Mouse (Mus musculus): Measurements from ENCODE around the gene Cyp4a14. TPM values are rescaled to one million over a fixed set of nuclear protein-coding genes. Genes with fewer than 3 reads are reported as not detected.
"Not testable (repeated sequence)": the region's sequence is repeated elsewhere in the genome, so short reads cannot be mapped to it uniquely, and the experiment has no call there.

The Cyp4a14 gene
- total RNA-seq (2021) = under 1 TPM in 1 of 2 experiments, not detected in 1; 0.13 TPM
- long read RNA-seq, experiment 1 = 0 reads
- long read RNA-seq, experiment 2 = 0 reads

DNA sequence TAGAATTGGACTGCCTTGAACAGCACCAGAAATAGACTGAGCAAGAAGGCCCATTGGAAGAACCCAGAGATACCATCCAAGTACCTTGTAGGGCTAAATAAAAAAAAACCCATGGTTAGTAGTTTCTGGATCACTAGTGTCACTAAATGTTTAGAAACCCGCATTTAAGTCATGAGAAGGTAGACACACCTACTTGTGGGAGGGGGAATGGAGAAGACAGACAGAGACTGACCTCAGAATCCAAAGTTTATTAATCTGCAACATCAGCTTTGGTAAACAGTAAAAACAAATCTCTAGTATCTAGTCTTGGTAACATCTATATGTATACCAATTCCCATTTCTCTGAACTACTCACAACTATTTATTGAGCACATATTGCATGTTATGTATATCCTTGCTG, at the start of gene Cyp4a14:
Gene Cyp4a14 (minus strand): TSS at position 142 of the 400 bp plus-strand sequence.
- intact Hi-C loops (cut with DNase I) = no loop called here
- no peak for DNase-seq

DNA sequence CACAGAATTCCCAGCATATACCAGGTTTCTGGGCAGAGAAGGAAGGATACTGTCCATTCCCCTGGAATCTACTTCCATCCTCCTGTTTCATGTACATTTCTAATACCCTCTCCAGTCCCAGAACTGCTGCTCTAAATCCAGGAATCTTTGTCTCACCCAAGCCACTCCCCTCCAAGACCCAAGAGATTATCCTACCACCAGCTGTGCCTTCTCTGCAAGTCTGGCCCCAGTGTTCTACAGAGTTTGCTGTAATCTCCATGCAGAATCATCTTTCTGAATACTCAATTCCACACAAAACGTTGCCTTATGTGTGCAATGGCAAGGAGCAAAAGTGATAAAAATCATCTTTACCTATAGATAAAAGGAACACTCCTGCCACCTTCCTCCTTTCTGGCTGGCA, 49.2 kb upstream of the Cyp4a14 start:
- intact Hi-C loops (cut with DNase I) = no loop called here
- DNase-seq = no peak

DNA sequence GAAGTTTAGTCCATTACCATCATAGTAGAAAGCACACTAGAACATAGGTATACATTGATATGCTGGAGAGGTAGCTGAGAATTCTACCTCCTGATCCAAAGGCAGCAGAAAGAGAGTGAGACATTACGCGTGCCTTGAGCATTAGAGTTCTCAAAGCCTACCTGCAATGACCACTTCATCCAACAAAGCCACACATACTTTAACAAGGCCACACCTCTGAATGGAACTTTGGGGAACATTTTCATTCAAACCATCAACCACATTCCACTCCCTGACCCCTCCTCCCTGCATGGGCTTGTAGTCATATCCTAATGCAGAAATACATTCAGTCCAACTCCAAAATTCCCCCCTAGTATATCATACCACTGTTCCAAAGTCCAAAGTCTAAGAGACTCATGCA, 25.8 kb upstream of the Cyp4a14 start:
- intact Hi-C loops (cut with DNase I) = no loop called here
- no peak for DNase-seq

DNA sequence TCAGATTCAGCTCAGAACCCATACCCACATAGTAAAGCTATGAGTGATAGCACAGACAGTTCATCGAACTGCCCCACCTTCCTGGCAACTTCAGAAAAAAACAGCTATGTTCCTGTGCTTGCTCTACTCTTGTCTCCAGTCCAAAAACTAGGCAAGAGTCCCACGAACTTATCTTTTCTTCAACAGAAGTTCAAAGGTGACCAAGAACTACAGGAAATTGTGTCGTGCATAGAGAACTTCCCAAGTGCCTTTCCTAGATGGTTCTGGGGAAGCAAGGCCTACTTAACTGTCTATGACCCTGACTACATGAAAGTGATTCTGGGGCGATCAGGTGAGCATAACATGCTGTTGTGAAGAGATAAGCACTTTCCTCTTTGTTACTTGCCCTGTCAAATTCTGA, 23.5 kb upstream of the Cyp4a14 start:
- intact Hi-C loops (cut with DNase I) = no loop called here
- no peak for DNase-seq

DNA sequence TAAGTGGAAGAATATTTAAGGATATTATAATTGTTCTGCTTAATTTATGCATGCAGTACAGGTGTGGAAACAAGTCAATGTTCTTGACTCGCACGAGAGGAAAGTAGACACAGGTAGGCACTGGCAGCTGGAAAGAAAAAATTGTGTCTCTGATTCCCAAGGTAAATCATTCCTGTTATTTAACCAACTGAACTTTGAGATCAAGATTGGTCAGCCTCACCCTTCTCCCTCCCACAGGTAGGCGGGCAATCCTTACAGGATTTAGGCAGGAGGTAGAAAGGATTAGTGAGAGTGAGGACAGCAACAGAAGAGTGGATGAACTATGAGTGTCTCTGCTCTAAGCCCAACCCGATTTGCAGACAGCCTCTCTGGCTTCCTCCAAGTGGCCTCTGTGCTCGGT, 22.1 kb upstream of the Cyp4a14 start, which contains the start of gene Cyp4a10:
Gene Cyp4a10 (plus strand): TSS at position 265 of the 400 bp plus-strand sequence.
- intact Hi-C loops (cut with DNase I); DNase-seq: not testable (repeated sequence)

DNA sequence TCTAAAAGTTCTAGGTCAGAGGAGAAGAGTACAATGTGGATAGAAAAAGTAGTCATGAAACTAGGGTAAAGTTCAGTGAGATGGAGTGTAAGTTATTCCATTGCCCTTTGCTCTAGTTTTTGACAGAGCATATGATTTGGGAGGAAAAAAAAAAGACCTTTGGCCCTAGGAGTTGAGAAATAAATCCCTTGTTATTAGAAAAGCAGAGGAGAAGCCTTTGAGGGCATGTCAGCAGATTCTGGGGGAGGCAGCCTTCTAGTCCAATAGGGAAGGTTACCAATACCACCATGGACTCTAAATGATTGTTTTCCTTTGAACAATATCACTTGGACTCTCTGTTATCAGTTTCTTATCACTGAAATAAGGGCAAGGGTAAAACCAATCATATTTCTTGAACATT, 18.0 kb upstream of the Cyp4a14 start:
- DNase-seq; intact Hi-C loops (cut with DNase I): not testable (repeated sequence)

DNA sequence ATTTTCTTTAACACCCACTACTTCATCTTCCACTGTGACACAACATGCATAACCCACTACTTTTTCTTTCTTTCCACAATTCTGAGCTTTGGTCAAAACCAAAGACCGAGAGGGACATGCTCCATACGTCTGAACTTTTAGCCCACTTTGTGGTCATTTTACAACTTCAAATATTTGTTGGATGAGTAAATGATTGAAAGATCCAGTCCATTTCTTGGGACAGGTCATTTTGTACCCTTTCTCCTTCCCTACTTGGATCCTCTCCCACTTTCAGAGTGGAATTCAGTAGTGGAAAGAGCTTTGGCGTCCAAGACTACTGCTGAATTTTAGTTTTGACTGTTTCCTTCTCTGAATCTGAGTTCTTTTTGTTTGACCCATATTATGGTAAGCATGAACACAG, 1.5 kb upstream of the Cyp4a14 start:
- intact Hi-C loops (cut with DNase I) = no loop called here
- no peak for DNase-seq

DNA sequence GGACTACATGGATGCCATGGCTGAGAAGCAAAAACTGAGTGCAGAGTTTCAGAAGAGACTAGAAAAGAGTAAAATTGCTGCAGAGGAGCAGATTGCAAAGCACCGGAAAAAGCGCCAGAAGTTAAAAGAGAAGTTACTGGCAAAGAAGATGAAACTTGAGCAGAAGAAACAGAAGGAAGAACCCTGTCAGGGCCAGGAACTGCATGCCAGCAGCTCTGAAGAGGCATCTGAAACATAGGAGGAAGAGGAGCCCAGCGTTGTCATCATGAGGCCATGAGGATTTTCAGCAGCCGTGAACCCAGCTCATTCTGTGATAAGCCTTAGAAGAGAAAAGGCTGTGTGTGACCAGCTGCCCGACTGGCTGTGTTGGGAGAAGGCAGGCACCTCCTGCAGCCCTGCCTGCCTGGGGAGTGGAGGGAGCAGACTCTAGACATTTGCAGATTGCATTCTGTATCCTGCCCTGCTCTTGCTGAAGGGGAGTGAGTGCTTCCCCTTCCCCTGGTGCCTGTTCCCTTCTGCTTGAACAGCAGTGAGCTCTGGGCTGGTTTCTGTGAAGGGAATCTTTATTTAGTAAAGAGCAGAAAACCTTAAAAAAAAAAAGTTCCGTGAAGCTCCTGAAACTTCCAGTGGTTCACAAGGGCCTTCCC, 14.8 kb downstream of the Cyp4a14 start:
- intact Hi-C loops (cut with DNase I) = no loop called here
- DNase-seq = no peak

DNA sequence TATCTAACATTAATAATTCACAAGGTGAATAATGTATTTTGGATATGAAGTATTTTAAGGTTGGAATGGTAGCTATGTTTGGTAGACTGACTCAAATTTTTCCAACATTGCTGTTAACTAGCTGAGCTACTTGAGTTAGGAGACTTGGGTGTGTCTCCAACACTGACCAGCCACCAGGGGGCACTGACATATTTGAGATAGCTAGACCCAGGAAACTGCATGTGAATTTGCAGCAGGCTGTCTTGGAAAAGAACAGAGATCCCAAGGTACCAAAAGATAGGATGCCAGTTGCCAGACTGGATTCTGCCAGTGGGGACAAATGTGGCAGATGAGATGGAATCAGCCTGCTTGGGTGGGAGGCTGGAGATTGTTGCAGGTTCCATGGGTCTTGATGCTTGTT, 19.9 kb downstream of the Cyp4a14 start:
- intact Hi-C loops (cut with DNase I) = loop anchor here (5.0 kb wide), 1 partner anchor 231 kb away; no protein-coding TSS in a partner anchor
- peak in 1 of 2 experiments; percentile 14 for DNase-seq

DNA sequence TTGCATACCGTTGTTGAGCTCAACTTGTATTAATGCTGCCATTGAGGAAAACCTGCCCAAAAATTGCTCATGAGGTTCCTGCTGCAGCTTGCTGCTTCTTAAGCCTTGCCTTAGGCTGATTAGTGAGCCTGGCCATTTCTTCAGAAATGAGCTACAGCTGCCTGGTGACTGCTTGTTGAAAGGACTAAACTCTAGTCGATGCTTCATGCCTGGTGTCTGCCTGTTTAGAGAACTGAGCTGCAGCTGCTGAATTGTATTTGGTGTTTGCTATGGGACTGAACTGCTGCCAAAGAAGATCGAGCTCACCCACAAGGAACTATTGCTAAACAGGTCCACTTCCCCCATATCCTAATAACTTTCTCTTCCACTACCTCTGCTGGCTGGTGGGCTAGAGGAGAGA, 22.4 kb downstream of the Cyp4a14 start:
- DNase-seq; intact Hi-C loops (cut with DNase I): not testable (repeated sequence)

DNA sequence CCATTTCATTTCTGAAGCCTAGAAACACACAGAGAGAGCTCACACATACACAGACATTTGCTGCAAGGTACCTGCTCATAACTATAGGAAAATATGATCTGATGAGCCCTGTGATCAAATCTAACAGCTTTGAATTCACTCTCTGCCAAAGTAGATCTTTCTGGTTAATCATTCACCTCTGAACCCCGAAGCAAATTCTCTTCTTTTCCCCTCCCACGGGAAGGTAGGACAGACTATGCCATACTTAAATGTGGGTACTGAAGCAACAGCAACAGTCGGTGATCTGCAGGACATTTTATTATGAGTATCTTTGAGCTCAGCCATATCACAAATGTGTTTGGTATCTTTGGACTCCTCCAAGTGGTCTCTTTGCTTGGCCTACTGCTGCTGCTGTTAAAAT, 43.6 kb downstream of the Cyp4a14 start, which contains the start of gene Cyp4a30b:
Gene Cyp4a30b (plus strand): TSS at position 301 of the 400 bp plus-strand sequence.
- intact Hi-C loops (cut with DNase I) = no loop called here
- DNase-seq = no peak

DNA sequence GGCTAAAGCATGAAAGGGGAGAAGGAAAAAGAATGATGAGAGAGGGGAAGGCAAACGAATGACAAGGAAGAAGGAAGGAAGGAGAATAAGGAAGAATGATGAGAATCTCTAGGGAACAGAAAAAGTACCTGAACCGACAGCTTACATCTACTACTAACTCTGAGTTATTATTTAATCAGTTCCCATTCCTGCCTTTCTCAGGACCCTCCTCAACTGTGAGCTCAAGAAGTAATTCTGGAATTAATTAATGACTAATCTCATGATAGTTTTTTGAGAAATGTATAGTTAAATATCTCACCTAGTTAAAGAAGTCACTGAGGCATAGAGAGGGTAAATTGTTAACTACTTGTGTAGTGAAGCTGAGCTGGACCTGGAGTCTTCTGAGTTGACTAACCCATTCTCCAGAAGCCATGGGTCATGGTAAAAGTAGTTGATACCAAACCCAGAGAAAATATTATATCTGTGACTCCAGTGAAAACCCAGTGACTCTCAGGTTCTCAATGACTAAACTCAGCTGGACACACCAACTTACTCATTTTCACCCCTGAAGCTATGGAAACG, 45.3 kb downstream of the Cyp4a14 start:
- no peak for DNase-seq
- intact Hi-C loops (cut with DNase I) = no loop called here

Other genes starting within 250 kb of the Cyp4a14 start
- gene Cyp4a12a, start 197.1 kb downstream of the Cyp4a14 start, total RNA-seq (2021) = not detected
- gene Cyp4a12b, start 84.5 kb downstream of the Cyp4a14 start, total RNA-seq (2021) = not detected
- gene Cyp4a30b, start 43.5 kb downstream of the Cyp4a14 start, total RNA-seq (2021) = not detected
- under 1 TPM in 1 of 2 experiments, not detected in 1; 0.15 TPM for gene Cyp4a10, start 22.1 kb upstream of the Cyp4a14 start, total RNA-seq (2021)
- gene Cyp4a31, start 67.5 kb upstream of the Cyp4a14 start, total RNA-seq (2021) = not detected
- gene Cyp4a32, start 104.8 kb upstream of the Cyp4a14 start, total RNA-seq (2021) = not detected
- 1 to 10 TPM; 2.5 to 3.6 TPM for gene Cyp4b1, start 151.6 kb upstream of the Cyp4a14 start, total RNA-seq (2021)
- gene Efcab14, start 241.6 kb upstream of the Cyp4a14 start, total RNA-seq (2021) = 10 to 100 TPM; 35.1 to 35.2 TPM

All from gastrocnemius, postnatal 36 days (tissue).